Mouse (Mus musculus): ENCODE results near the gene Palm2.

Palm2 gene

GRCm38 (mm10) chr4:57672996-57673906, 239.2 kb downstream of the Palm2 start:
- DNase-seq, result peak; percentile 93

GRCm38 (mm10) chr4:57674351-57674750, 240.3 kb downstream of the Palm2 start:
- DNase-seq, result peak; percentile 15

DNA sequence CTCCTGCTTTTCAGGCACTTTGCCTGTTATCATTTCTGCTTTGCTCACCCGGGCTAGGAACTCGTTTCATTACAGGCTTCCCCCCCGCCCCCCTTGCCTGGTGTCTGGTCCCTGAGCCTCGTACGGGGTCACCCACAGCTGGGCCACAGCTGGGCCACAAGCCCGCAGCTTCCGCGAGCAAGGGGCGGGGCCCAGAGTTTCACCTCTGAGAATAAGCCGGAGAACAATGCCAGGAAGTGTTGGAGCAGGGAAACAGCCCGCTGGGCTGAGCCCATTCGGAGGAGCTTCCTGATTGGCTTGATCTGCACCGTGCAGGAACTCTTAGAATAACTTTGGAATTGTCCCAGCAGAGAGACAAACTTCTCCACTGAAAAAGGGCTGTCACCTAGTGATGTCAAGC, 241.3 kb downstream of the Palm2 start:
- peak; percentile 93 for DNase-seq

DNA sequence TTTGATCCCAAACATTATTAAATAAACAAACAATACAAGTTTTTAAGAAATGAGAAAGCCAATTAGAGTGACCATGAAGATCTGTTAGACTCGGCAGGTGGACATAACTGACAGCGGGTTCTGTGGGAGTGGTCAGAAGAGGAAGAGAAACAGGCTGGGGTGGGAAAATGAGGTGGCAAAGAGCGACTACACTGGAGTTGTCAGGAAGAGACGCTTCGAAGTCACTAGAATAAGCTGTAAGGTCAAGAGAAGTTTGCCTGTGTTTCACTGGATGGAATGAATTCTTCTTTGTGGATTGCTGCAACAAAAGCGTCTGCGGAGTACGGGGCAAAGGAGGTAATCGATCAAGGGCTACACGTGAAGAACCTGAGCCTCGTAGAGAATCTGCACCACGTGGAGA, 243.9 kb downstream of the Palm2 start:
- DNase-seq, result no peak

DNA sequence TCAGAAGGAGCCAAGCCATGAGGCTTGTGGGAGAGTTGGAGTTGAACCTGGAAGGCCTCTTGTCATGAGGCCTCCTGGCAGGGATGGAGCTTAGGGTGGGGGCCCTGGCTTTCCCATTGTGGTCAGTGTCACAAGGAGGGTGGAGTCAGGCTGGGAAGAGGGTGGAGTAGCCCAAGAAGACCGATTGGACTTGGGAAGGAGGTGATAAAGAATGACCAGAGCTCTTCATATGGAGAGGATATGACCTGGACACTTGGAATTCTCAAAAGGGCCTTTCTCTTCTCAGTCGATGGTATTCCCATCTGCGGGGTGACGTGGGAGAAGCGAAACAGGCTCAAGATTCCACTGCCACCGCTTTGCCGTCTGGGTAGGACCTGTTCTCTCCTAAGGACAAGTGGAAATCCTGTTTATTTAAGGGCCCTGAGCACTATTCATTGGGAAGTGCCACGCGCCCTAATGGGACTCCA, 245.0 kb downstream of the Palm2 start:
- DNase-seq, result peak; percentile 87

DNA sequence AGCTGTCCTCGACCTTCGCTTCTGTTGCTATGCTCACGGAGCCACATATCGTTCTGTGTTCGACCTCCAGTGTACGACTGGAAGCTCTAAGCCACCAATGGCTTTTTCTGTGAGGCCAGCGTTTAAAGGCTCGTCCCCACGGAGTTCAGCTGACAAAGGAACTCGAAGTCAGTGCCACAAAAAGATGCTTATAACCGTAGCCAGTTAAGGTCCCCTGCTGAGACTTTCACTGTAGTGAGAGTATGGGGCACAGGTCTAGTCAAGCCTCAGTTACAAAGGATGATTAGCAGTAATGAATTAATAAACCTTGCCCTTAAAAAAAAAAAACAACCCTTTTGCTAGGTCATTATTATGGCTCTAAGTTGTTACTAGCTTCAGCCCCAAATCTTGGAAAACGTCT, 246.1 kb downstream of the Palm2 start:
- DNase-seq, result no peak

DNA sequence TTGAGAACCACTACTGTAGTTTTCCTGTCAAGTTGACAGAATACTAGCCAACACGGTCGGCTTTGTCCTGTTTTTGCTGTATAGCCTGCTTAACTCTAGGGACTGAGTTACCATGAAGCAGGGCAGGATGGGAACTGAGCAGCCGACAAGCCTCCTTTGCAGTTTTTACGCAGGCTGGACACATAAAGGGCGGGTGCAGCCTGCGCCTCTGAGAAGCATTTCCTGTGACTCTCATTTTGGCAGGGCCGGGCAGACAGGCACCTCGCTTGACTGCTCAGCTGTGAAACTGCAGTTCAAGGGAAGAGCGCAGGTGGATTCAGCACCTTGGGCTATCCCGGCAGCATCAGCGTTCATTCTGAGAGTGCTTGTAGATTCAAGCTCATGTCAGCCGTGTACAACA, 247.5 kb downstream of the Palm2 start:
- DNase-seq, result peak; percentile 82

GRCm38 (mm10) chr4:57682341-57682740, 248.3 kb downstream of the Palm2 start:
- DNase-seq, result no peak

- no peak for DNase-seq
These were observed 248.9 kb downstream of the Palm2 start for GRCm38 (mm10) chr4:57682944-57683343.

DNA sequence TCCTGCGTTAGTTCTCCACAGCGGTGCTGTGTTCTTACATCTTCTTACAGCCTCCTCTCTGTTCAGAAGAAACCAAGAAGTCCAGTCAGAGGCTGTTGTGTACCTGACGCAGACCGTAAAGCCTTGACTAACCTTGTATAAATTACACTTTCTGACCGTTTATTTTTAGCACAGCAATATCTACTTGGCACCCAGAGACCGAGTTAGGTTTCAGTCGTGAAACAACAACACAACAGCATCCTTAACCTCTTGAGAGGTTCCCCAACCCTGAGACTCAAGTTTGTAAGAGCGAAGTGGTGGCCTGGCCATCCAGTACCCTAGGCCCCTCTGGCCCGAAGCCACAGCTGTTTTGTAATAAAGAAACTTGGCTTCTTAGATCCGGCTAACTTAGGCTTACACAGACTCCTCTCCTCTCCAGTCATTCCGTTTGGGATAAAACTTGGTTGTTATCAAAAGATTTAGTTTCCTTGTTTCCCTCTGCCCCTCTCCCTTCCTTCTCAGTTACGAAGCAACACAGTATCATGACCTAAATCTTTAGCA, 250.7 kb downstream of the Palm2 start:
- peak; percentile 21 for DNase-seq

- DNase-seq, result no peak
These were observed 252.7 kb downstream of the Palm2 start for GRCm38 (mm10) chr4:57686736-57687135.

- no peak for DNase-seq
These were observed 253.5 kb downstream of the Palm2 start for GRCm38 (mm10) chr4:57687583-57687982.

- DNase-seq, result peak; percentile 26
These were observed 254.1 kb downstream of the Palm2 start for GRCm38 (mm10) chr4:57688131-57688530.

GRCm38 (mm10) chr4:57690001-57690400, 256.0 kb downstream of the Palm2 start:
- peak; percentile 19 for DNase-seq

DNA sequence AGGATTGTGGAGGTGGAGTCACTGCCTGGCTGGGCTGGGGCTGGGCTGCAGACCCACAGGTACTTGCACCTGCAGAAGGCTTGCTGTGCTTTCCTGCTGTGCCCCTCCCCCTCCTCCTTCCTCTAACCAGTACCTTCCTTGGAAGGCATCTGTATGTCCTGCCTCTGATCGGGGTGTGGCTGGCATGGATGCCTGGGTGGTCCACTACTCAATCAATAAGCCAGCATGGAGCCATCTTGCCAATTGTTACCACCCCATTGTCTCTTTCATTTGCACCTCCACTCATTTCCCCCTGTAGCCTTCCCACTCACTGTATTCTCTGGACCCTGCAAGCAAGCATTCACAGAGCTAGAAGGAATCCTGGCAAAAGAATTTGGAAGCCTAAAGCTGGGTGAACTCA, 256.8 kb downstream of the Palm2 start:
- DNase-seq, result no peak

DNA sequence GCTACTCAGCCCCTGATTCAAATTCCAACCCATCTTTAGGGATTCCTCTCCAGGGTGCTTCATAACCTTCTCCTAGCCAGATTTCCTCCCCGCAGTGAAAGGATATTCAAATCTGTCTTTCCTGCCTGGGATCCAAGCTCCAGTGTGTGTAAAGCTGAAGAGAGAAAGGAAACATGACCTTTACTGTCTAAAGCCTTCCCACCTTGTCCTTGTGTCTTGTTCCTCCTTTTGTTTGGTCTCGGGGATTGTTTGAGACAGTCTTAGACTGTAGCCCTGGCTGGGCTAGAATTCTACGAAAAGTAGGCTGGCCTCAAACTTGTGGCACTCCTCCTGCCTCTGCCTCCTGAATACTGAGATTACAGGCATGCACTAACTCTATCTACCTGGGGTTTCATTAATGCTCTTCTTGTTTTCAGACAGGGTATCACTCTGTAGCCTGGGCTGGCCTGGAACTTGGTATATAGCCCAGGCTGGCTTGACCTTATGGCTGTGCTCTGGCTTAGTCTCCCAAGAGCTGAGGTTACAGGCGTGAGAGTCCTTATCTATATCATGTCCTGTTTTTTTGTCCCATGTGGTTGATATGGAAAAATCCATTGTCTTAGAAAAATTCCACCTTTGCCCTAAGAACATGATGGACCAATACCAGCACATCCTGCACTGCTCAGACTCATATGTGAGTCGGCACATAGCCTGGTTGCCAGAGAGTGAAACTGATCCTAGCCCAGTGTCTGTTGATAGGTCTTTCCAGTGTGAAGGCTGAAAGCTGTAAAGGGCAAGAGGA, 260.5 kb downstream of the Palm2 start:
- DNase-seq, result no peak

GRCm38 (mm10) chr4:57696955-57697354, 262.9 kb downstream of the Palm2 start:
- no peak for DNase-seq

DNA sequence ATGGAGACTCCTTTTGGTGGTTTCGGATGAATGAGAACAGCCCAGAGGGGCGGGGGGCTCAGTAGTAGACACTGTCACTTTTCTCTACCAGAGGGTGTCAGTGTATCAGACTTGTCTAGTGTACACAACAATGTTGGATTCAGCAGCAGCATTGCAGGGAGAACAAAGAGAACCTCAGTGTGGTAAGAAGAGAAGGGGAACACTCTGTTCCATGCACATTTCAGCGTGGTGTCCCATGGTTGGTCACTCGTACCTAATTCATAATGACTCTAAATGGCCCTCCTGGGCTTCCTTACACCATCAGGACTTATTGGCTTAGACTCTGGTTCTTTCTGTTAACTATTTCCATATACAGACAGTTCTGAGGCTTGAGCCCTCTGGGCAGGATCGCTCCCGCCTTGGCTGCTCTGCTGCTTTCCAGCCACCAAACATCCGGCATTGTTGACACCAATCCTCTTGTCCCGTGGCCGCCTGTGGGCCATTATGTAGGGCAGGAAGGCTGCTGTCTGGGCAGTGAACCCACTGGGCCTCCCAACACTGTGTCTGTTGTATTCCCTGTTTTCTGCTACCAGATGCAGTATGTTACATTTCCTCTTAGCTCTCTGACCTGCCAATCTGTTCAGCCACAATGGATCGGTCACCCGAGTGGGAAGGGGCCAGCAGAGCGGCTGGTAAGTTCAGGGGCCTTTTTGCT, 264.0 kb downstream of the Palm2 start:
- no peak for DNase-seq

DNA sequence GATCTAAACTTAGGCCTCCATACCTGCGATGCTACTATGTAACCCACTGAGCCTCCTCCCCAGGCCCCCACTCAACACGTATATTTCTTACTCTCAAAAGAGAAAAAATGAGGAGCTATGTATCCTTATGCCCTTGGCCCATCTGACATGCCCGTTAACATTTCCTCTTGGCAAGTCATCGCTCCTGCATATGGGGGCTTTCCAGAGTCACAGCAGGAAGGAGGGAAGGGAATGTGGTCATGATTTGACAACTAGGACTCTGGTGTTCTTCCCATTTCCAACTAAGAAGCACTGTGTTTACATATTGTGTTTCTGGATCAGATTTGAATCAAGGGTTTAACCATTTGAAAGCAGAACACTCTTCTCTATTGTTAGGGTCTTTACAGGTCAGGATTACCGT, 267.5 kb downstream of the Palm2 start:
- DNase-seq, result no peak

GRCm38 (mm10) chr4:57703574-57704470, 269.8 kb downstream of the Palm2 start:
- no peak for DNase-seq

DNA sequence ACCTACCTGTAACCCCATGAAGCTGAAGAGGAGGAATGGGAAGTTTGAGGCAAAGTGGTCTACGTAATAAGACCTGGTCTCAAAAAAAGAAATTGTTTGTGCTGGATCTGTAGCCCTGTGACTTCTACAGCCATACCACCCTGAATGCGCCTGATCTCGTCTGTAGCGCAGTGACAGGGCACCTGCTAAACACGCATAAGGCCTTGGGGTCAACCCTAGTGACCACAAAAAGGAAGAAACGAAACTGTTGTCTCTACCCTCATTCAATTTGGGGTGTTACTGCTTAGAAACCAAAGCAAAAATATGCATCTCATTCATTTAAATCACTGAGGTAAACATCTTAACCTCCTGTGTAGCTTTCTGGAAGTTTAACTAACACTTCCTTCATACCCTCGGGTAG, 270.5 kb downstream of the Palm2 start:
- DNase-seq, result no peak

- no peak for DNase-seq
These were observed 281.8 kb downstream of the Palm2 start for GRCm38 (mm10) chr4:57715849-57716248.
